Mouse (Mus musculus) retina, postnatal 1 day (tissue): ENCODE data around the gene Rpl13.

Source experiments
- DNase-seq: peaks from one replicate; pipeline ENCODE4 v3.0.0-alpha.2; 2012

Gene Rpl13

GRCm38 (mm10) chr8:123108953-123109352 is 6.8 kb downstream of the Rpl13 start:
- DNase-seq, result no peak

GRCm38 (mm10) chr8:123110649-123111048 is 8.5 kb downstream of the Rpl13 start:
- DNase-seq, result peak; percentile 80

- DNase-seq, result no peak
Observed at GRCm38 (mm10) chr8:123112892-123113291, 10.7 kb downstream of the Rpl13 start.

GRCm38 (mm10) chr8:123113908-123114469 is 11.8 kb downstream of the Rpl13 start:
- DNase-seq, result no peak

- no peak for DNase-seq
Observed at GRCm38 (mm10) chr8:123114644-123115043, 12.5 kb downstream of the Rpl13 start.

GRCm38 (mm10) chr8:123117127-123117731 is 15.1 kb downstream of the Rpl13 start, which contains the start of gene Cpne7:
Gene Cpne7 (plus strand): TSS chr8:123117374.
- peak; percentile 51 for DNase-seq

- no peak for DNase-seq
Observed at GRCm38 (mm10) chr8:123117744-123118143, 15.6 kb downstream of the Rpl13 start.

- no peak for DNase-seq
Observed at GRCm38 (mm10) chr8:123122059-123122458, 19.9 kb downstream of the Rpl13 start.

GRCm38 (mm10) chr8:123122670-123123069 is 20.5 kb downstream of the Rpl13 start:
- DNase-seq, result no peak

- peak; percentile 41 for DNase-seq
Observed at GRCm38 (mm10) chr8:123126193-123126816, 24.2 kb downstream of the Rpl13 start.

- no peak for DNase-seq
Observed at GRCm38 (mm10) chr8:123131041-123131440, 28.9 kb downstream of the Rpl13 start.

- DNase-seq, result no peak
Observed at GRCm38 (mm10) chr8:123132953-123133352, 30.8 kb downstream of the Rpl13 start.

- peak; percentile 59 for DNase-seq
Observed at GRCm38 (mm10) chr8:123134149-123134713, 32.1 kb downstream of the Rpl13 start.

- peak; percentile 78 for DNase-seq
Observed at GRCm38 (mm10) chr8:123135406-123135805, 33.3 kb downstream of the Rpl13 start.

GRCm38 (mm10) chr8:123135806-123136205 is 33.7 kb downstream of the Rpl13 start:
- peak; percentile 52 for DNase-seq

GRCm38 (mm10) chr8:123136287-123136686 is 34.1 kb downstream of the Rpl13 start:
- DNase-seq, result no peak

GRCm38 (mm10) chr8:123137645-123138077 is 35.5 kb downstream of the Rpl13 start:
- DNase-seq, result peak; percentile 84

GRCm38 (mm10) chr8:123138741-123139140 is 36.6 kb downstream of the Rpl13 start:
- DNase-seq, result no peak

GRCm38 (mm10) chr8:123141741-123142462 is 39.8 kb downstream of the Rpl13 start:
- no peak for DNase-seq

GRCm38 (mm10) chr8:123145279-123145678 is 43.1 kb downstream of the Rpl13 start:
- DNase-seq, result peak; percentile 22

- no peak for DNase-seq
Observed at GRCm38 (mm10) chr8:123146390-123146789, 44.2 kb downstream of the Rpl13 start.

GRCm38 (mm10) chr8:123150737-123151171 is 48.6 kb downstream of the Rpl13 start:
- DNase-seq, result no peak
